Mouse (Mus musculus): ENCODE data around the gene Qrich1. TPM values are rescaled to one million over a fixed set of nuclear protein-coding genes. Genes with fewer than 3 reads are reported as not detected.
"Not testable (repeated sequence)": the region's sequence is repeated elsewhere in the genome, so short reads cannot be mapped to it uniquely, and the experiment has no call there.

Qrich1 gene
- polyA plus RNA-seq, 1 experiment from 2014 or later = 145 TPM

DNA sequence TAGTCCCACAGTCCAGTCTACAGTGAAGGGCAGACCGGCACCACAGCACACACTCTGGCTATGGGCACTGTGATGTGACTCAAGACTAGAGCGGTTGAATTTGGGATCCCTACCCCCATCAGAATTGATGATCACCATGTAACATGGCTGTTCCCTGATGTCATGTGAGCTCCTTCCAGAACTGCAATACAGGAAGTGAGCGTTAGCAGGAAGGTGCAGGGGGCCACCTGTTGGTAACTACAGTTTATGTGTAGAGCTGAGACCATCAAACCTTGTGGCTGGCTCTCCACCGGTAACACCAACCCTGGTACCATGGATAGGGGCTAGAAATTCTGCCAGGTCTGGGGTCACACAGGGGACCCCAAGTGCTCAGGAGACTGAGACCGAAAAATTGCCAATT is 72.6 kb downstream of the Qrich1 start:
- DNase-seq (no peak), ATAC-seq (ENCODE audit: insufficient read depth) (no peak)
- no peak overlapping the region for H3K27ac ChIP-seq (ENCODE audit: low read depth)
- H3K27me3 ChIP-seq (ENCODE audit: insufficient read depth, low read length) = no peaks in the 10 kb centered on the region
- H3K36me3 ChIP-seq (ENCODE audit: insufficient read depth) = no peaks in the 10 kb centered on the region
- no peak overlapping the region for H3K4me3 ChIP-seq (ENCODE audit: low read depth, low read length)
- 65% methylated on average over 5 of the region's 5 CpGs for WGBS
- no peak overlapping the region for H3K9ac ChIP-seq
- no peak for TF ChIP-seq CTCF (IDR thresholded peaks at IDR 0.05; ENCODE audit: low read depth)
- no peak overlapping the region for H3K4me2 ChIP-seq
- peaks cover 10% of the 10 kb centered on the region for H3K4me1 ChIP-seq (ENCODE audit: insufficient read depth)
- H3K9me3 ChIP-seq (ENCODE audit: low read depth, low read length) = no peaks in the 10 kb centered on the region

DNA sequence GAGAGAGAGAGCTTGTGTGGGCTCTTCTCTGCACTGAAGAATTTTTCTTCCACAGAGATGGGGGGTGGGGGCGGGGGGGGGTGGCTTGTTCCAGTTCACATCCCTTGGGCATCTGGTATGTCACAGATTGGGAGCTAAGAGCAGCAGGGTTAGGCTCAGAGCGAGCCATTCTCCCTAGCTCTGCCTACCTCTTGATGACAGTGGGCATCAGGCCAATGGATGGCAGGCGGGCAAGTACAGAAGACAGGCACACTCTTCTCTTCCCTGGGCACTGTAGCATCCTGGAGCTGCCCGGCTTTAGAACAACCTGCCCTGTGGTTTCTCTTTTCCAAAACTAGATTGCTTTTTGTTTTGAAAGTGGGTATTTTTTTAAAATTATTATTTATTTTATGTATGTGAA is 74.9 kb downstream of the Qrich1 start:
- H3K27ac ChIP-seq (ENCODE audit: low read depth) = no peak overlapping the region
- H3K4me3 ChIP-seq (ENCODE audit: low read depth, low read length) = no peak overlapping the region
- peaks cover 10% of the 10 kb centered on the region for H3K4me1 ChIP-seq (ENCODE audit: insufficient read depth)
- 81% methylated on average over 4 of the region's 4 CpGs for WGBS
- no peak for ATAC-seq (ENCODE audit: insufficient read depth)
- no peaks in the 10 kb centered on the region for H3K36me3 ChIP-seq (ENCODE audit: insufficient read depth)
- H3K27me3 ChIP-seq (ENCODE audit: insufficient read depth, low read length) = no peaks in the 10 kb centered on the region
- no peaks in the 10 kb centered on the region for H3K9me3 ChIP-seq (ENCODE audit: low read depth, low read length)
- DNase-seq = no peak
- no peak overlapping the region for H3K4me2 ChIP-seq
- TF ChIP-seq CTCF (IDR thresholded peaks at IDR 0.05; ENCODE audit: low read depth) = no peak
- H3K9ac ChIP-seq = no peak overlapping the region

DNA sequence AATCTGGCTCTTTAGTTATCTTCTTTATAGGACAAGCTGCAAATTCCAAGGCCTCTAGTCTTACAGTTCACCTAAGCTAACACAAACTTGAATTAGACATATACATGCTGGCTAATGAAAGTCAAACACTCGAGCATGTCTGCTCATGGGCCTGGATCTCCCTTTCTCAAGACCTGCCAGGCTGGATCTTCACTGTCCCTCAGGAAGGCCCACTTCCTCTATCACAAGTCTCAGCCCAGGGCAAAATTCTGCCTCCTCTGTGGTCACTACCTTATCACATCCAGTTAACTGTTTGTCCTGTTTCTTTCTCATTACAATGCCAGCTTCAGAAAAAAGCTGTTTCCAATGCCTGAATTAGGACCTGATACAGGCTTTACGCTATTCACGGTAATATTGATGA is 77.7 kb downstream of the Qrich1 start:
- H3K36me3 ChIP-seq (ENCODE audit: insufficient read depth) = no peaks in the 10 kb centered on the region
- no peak for ATAC-seq (ENCODE audit: insufficient read depth)
- no peak overlapping the region for H3K4me3 ChIP-seq (ENCODE audit: low read depth, low read length)
- TF ChIP-seq CTCF (IDR thresholded peaks at IDR 0.05; ENCODE audit: low read depth) = no peak
- no peak overlapping the region for H3K9ac ChIP-seq
- no peak overlapping the region for H3K27ac ChIP-seq (ENCODE audit: low read depth)
- H3K4me1 ChIP-seq (ENCODE audit: insufficient read depth) = no peaks in the 10 kb centered on the region
- DNase-seq = no peak
- no peaks in the 10 kb centered on the region for H3K9me3 ChIP-seq (ENCODE audit: low read depth, low read length)
- 69% methylated on average over 3 of the region's 3 CpGs for WGBS
- H3K27me3 ChIP-seq (ENCODE audit: insufficient read depth, low read length) = no peaks in the 10 kb centered on the region
- no peak overlapping the region for H3K4me2 ChIP-seq

GRCm38 (mm10) chr9:108596998-108597764 is 80.6 kb downstream of the Qrich1 start, which contains the start of gene P4htm:
P4htm (minus strand) TSS chr9:108597667.
- no peaks in the 10 kb centered on the region for H3K36me3 ChIP-seq (ENCODE audit: insufficient read depth)
- H3K4me1 ChIP-seq (ENCODE audit: insufficient read depth) = no peaks in the 10 kb centered on the region
- DNase-seq (peak; percentile 80), ATAC-seq (ENCODE audit: insufficient read depth) (peak; percentile 81)
- H3K27me3 ChIP-seq (ENCODE audit: insufficient read depth, low read length) = no peaks in the 10 kb centered on the region
- peak within 1 kb of the TSS; percentile 69 for H3K4me3 ChIP-seq (ENCODE audit: low read depth, low read length)
- peak within 1 kb of the TSS; percentile 64 for H3K9ac ChIP-seq
- under 1% methylated on average over 68 of the region's 69 CpGs for WGBS
- TF ChIP-seq CTCF (IDR thresholded peaks at IDR 0.05; ENCODE audit: low read depth) = 0 out of 2 replicates have a peak, but pooled peaks have one; percentile 9
- H3K9me3 ChIP-seq (ENCODE audit: low read depth, low read length) = no peaks in the 10 kb centered on the region
- peak within 1 kb of the TSS; percentile 96 for H3K4me2 ChIP-seq
- H3K27ac ChIP-seq (ENCODE audit: low read depth) = no peak within 1 kb of the TSS; the same call in 1 of the 2 replicates

- H3K9me3 ChIP-seq (ENCODE audit: low read depth, low read length) = no peaks in the 10 kb centered on the region
- H3K27ac ChIP-seq (ENCODE audit: low read depth) = no peak overlapping the region
- no peaks in the 10 kb centered on the region for H3K27me3 ChIP-seq (ENCODE audit: insufficient read depth, low read length)
- H3K9ac ChIP-seq = no peak overlapping the region
- H3K4me1 ChIP-seq (ENCODE audit: insufficient read depth) = no peaks in the 10 kb centered on the region
- ATAC-seq (ENCODE audit: insufficient read depth) (no peak), DNase-seq (peak; percentile 50)
- WGBS = 64% methylated on average over 4 of the region's 4 CpGs
- no peak for TF ChIP-seq CTCF (IDR thresholded peaks at IDR 0.05; ENCODE audit: low read depth)
- no peak overlapping the region for H3K4me2 ChIP-seq
- H3K4me3 ChIP-seq (ENCODE audit: low read depth, low read length) = no peak overlapping the region
- H3K36me3 ChIP-seq (ENCODE audit: insufficient read depth) = peaks cover 13% of the 10 kb centered on the region
Observed at GRCm38 (mm10) chr9:108599021-108599566, 82.5 kb downstream of the Qrich1 start.

- Histone ChIP-seq H3K4me3 (ENCODE audit: low read depth, low read length) (no peak overlapping the region), H3K36me3 (ENCODE audit: insufficient read depth) (peaks cover 22% of the 10 kb centered on the region), H3K4me1 (ENCODE audit: insufficient read depth) (no peaks in the 10 kb centered on the region), H3K4me2 (no peak overlapping the region), H3K27ac (ENCODE audit: low read depth) (no peak overlapping the region), H3K9ac (no peak overlapping the region), H3K9me3 (ENCODE audit: low read depth, low read length) (no peaks in the 10 kb centered on the region), H3K27me3 (ENCODE audit: insufficient read depth, low read length) (no peaks in the 10 kb centered on the region)
- no peak for TF ChIP-seq CTCF (IDR thresholded peaks at IDR 0.05; ENCODE audit: low read depth)
- no peak for ATAC-seq (ENCODE audit: insufficient read depth)
- no peak for DNase-seq
- 23% methylated on average over 2 of the region's 2 CpGs for WGBS
Observed at GRCm38 (mm10) chr9:108600011-108600410, 83.4 kb downstream of the Qrich1 start.

- Histone ChIP-seq H3K4me3 (ENCODE audit: low read depth, low read length) (no peak overlapping the region), H3K27me3 (ENCODE audit: insufficient read depth, low read length) (no peaks in the 10 kb centered on the region), H3K4me1 (ENCODE audit: insufficient read depth) (no peaks in the 10 kb centered on the region), H3K9me3 (ENCODE audit: low read depth, low read length) (no peaks in the 10 kb centered on the region), H3K27ac (ENCODE audit: low read depth) (no peak overlapping the region), H3K4me2 (no peak overlapping the region), H3K9ac (no peak overlapping the region), H3K36me3 (ENCODE audit: insufficient read depth) (peaks cover 39% of the 10 kb centered on the region)
- no peak for DNase-seq
- no peak for TF ChIP-seq CTCF (IDR thresholded peaks at IDR 0.05; ENCODE audit: low read depth)
- no peak for ATAC-seq (ENCODE audit: insufficient read depth)
- WGBS = 74% methylated on average over 4 of the region's 4 CpGs
Observed at GRCm38 (mm10) chr9:108601986-108602385, 85.4 kb downstream of the Qrich1 start.

- peaks cover 97% of the 10 kb centered on the region for H3K36me3 ChIP-seq (ENCODE audit: insufficient read depth)
- 82% methylated on average over 5 of the region's 5 CpGs for WGBS
- ATAC-seq (ENCODE audit: insufficient read depth); H3K4me1 ChIP-seq (ENCODE audit: insufficient read depth); DNase-seq; H3K4me2 ChIP-seq; H3K27ac ChIP-seq (ENCODE audit: low read depth); H3K9ac ChIP-seq; H3K9me3 ChIP-seq (ENCODE audit: low read depth, low read length); H3K27me3 ChIP-seq (ENCODE audit: insufficient read depth, low read length); H3K4me3 ChIP-seq (ENCODE audit: low read depth, low read length): not testable (repeated sequence)
Observed at GRCm38 (mm10) chr9:108607929-108608328, 91.3 kb downstream of the Qrich1 start.

Measured in lung, embryonic 14.5 days (tissue).